Mouse (Mus musculus) liver, adult 2 months (tissue): ENCODE results near the gene Gzmd. TPM values are rescaled to one million over a fixed set of nuclear protein-coding genes. Genes with fewer than 3 reads are reported as not detected.
"Not testable (repeated sequence)": the region's sequence is repeated elsewhere in the genome, so short reads cannot be mapped to it uniquely, and the experiment has no call there.

Experiments
- DNase-seq: peaks from one replicate; pipeline ENCODE4 v3.0.0-alpha.2; 2011; ENCODE audit warnings: low read depth, low spot score; ENCODE audit errors: extremely low read depth
- H3K27ac ChIP-seq: fragments of 200-500 bp; replicated peaks from 2 replicates; pipeline ENCODE4 v1.5.1; 2012; ENCODE audit warnings: low read depth, mild to moderate bottlenecking, control low read depth, inconsistent platforms, low read length; ENCODE audit not compliant: insufficient read depth
- H3K27me3 ChIP-seq: fragments of 200-500 bp; 2 replicates; pipeline ENCODE4 v1.6.1; 2012; ENCODE audit warnings: mild to moderate bottlenecking, moderate library complexity, low read length, inconsistent platforms; ENCODE audit not compliant: control insufficient read depth, insufficient read depth
- H3K36me3 ChIP-seq: fragments of 200-500 bp; 2 replicates; pipeline ENCODE4 v1.6.1; 2012; ENCODE audit warnings: low read length, inconsistent platforms; ENCODE audit not compliant: control insufficient read depth, insufficient read depth
- H3K4me1 ChIP-seq: fragments of 200-500 bp; 2 replicates; pipeline ENCODE4 v1.6.1; 2011; ENCODE audit warnings: low read length; ENCODE audit not compliant: control insufficient read depth, insufficient read depth
- H3K4me3 ChIP-seq: fragments of 200-500 bp; 2 replicates; pipeline ENCODE4 v1.5.1; 2011; ENCODE audit warnings: low read depth, mild to moderate bottlenecking, control low read depth, low read length, moderate library complexity; ENCODE audit not compliant: insufficient read depth
- H3K79me2 ChIP-seq: fragments of 200-500 bp; 2 replicates; pipeline ENCODE4 v1.6.1; 2012; ENCODE audit warnings: inconsistent platforms, mild to moderate bottlenecking, low read length, moderate library complexity; ENCODE audit not compliant: control insufficient read depth, insufficient read depth
- H3K9ac ChIP-seq: fragments of 200-500 bp; 2 replicates; pipeline ENCODE4 v1.6.1; 2012; ENCODE audit warnings: low read depth, mild to moderate bottlenecking, control low read depth, inconsistent platforms, low read length
- CTCF ChIP-seq: fragments of 200-500 bp; IDR thresholded peaks from 2 replicates; pipeline ENCODE4 v1.5.1; 2011; ENCODE audit warnings: low read depth, low read length, control low read depth
- POLR2A ChIP-seq: fragments of 200-500 bp; IDR thresholded peaks from 2 replicates; pipeline ENCODE4 v1.6.1; 2011; ENCODE audit warnings: low read length, control low read depth; ENCODE audit not compliant: insufficient read depth; ENCODE audit errors: extremely low read depth
- WGBS: fragments of 180-500 bp; shearing (Covaris S2); methylation state at CpG from one replicate; pipeline ENCODE4 v1.1.7; 2018; 5-methylcytosine and 5-hydroxymethylcytosine counted together
- polyA plus RNA-seq: library from polyadenylated mRNA; depleted of rRNA; stranded (reverse); fragments of >200 nt; gene quantifications from 2 replicates; pipeline ENCODE4 v1.2.3, GENCODE M21; 2012
- total RNA-seq: library from RNA; depleted of rRNA; stranded (reverse); fragments of >200 nt; gene quantifications from 2 replicates; pipeline ENCODE4 v1.2.3, GENCODE M21; 2014

The Gzmd gene
- total and polyA plus RNA-seq, 2 experiments: not detected

DNA sequence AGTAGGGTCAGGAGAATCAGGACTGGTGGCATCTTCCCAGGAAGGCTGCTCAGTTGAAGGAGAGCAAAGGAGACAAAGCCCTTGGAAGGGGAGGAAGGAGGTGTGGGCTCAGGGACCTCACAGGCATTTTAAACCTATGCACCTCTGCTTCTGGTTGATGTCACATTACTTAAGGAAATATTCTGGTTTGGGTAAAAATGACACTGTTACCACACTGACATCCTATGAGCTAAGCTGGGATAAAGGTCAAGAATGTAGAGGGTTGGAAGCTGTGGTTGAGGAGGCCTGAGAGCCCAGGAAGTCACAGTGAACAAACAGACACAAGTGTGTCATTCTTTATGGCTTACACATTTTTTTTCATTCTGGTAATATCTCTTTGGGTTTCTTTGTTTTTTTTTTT, 11.9 kb downstream of the Gzmd start, which contains the start of gene Gzme:
Gene Gzme (minus strand): TSS at position 101 of the 400 bp plus-strand sequence.
- no peak within 1 kb of the TSS for H3K4me3 ChIP-seq
- no peak within 1 kb of the TSS for H3K9ac ChIP-seq
- TF ChIP-seq CTCF (no peak), POLR2A (no peak)
- no peaks in the 10 kb centered on the region for H3K27me3 ChIP-seq
- no peaks in the 10 kb centered on the region for H3K79me2 ChIP-seq
- no peaks in the 10 kb centered on the region for H3K36me3 ChIP-seq
- DNase-seq: no peak
- no peaks in the 10 kb centered on the region for H3K4me1 ChIP-seq
- no peak within 1 kb of the TSS for H3K27ac ChIP-seq

- not testable (repeated sequence) for H3K9ac ChIP-seq, DNase-seq, H3K4me3 ChIP-seq, H3K27me3 ChIP-seq, H3K79me2 ChIP-seq, H3K27ac ChIP-seq, H3K36me3 ChIP-seq, H3K4me1 ChIP-seq
- 90% methylated on average over 33 of the region's 33 CpGs for WGBS
Measured at GRCm38 (mm10) chr14:56115531-56116310, 16.7 kb downstream of the Gzmd start.

GRCm38 (mm10) chr14:56105447-56106180, 26.8 kb downstream of the Gzmd start:
- Histone ChIP-seq H3K79me2 (no peaks in the 10 kb centered on the region), H3K27me3 (no peaks in the 10 kb centered on the region), H3K4me1 (no peaks in the 10 kb centered on the region), H3K27ac (no peak overlapping the region), H3K36me3 (no peaks in the 10 kb centered on the region), H3K4me3 (no peak overlapping the region), H3K9ac (no peak overlapping the region)
- TF ChIP-seq CTCF (no peak), POLR2A (no peak)
- WGBS: 76% methylated on average over 13 of the region's 13 CpGs
- DNase-seq: no peak

- TF ChIP-seq POLR2A (no peak), CTCF (no peak)
- H3K9ac ChIP-seq: no peak overlapping the region
- 77% methylated on average over 5 of the region's 5 CpGs for WGBS
- no peaks in the 10 kb centered on the region for H3K79me2 ChIP-seq
- no peaks in the 10 kb centered on the region for H3K36me3 ChIP-seq
- DNase-seq: no peak
- H3K4me3 ChIP-seq: no peak overlapping the region
- H3K4me1 ChIP-seq: no peaks in the 10 kb centered on the region
- H3K27ac ChIP-seq: no peak overlapping the region
- H3K27me3 ChIP-seq: no peaks in the 10 kb centered on the region
Measured at GRCm38 (mm10) chr14:56105016-56105415, 27.4 kb downstream of the Gzmd start.

DNA sequence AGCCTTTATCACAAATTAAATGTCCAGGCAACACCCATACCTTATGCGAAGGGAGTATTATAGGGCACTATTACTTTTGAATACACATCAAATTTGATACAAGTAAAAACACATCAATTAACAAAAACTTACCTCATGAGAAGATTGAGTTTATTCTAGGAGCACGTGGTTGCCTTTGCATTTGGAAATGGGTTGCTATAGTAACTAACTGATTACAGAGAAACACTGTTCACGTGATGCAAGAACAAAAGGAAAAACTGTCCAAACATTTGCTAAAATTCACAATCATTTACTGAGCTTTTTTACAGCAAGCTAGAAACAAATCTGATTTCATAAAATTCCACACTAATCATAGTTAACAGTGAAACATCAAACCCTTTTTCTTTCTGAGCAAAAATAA, 29.0 kb downstream of the Gzmd start:
- WGBS: 60% methylated on average over 3 of the region's 3 CpGs
- no peaks in the 10 kb centered on the region for H3K4me1 ChIP-seq
- no peak overlapping the region for H3K9ac ChIP-seq
- no peak for TF ChIP-seq CTCF
- no peak for TF ChIP-seq POLR2A
- H3K27me3 ChIP-seq: no peaks in the 10 kb centered on the region
- no peaks in the 10 kb centered on the region for H3K36me3 ChIP-seq
- DNase-seq: no peak
- no peaks in the 10 kb centered on the region for H3K79me2 ChIP-seq
- H3K27ac ChIP-seq: no peak overlapping the region
- H3K4me3 ChIP-seq: no peak overlapping the region

- no peak for DNase-seq
- no peak within 1 kb of the TSS for H3K27ac ChIP-seq
- WGBS: 58% methylated on average over 10 of the region's 10 CpGs
Measured at GRCm38 (mm10) chr14:56102386-56102785, 30.0 kb downstream of the Gzmd start, which contains the start of gene Ctsg. Ctsg (minus strand) TSS chr14:56102574.

More at GRCm38 (mm10) chr14:56102386-56102785, 30.0 kb downstream of the Gzmd start, which contains the start of gene Ctsg:
- no peaks in the 10 kb centered on the region for H3K4me1 ChIP-seq
- no peak within 1 kb of the TSS for H3K4me3 ChIP-seq
- no peak for TF ChIP-seq CTCF
- TF ChIP-seq POLR2A: no peak
- no peaks in the 10 kb centered on the region for H3K27me3 ChIP-seq
- H3K9ac ChIP-seq: no peak within 1 kb of the TSS
- H3K36me3 ChIP-seq: no peaks in the 10 kb centered on the region
- no peaks in the 10 kb centered on the region for H3K79me2 ChIP-seq
